Mouse (Mus musculus) skeletal muscle tissue, adult 2 months (tissue): Measurements from ENCODE around the gene Dbn1.

ENCODE experiments used
- DNase-seq: peaks from one replicate; pipeline ENCODE4 v3.0.0-alpha.2; 2012; ENCODE audit warnings: low read depth, low spot score

Gene Dbn1

DNA sequence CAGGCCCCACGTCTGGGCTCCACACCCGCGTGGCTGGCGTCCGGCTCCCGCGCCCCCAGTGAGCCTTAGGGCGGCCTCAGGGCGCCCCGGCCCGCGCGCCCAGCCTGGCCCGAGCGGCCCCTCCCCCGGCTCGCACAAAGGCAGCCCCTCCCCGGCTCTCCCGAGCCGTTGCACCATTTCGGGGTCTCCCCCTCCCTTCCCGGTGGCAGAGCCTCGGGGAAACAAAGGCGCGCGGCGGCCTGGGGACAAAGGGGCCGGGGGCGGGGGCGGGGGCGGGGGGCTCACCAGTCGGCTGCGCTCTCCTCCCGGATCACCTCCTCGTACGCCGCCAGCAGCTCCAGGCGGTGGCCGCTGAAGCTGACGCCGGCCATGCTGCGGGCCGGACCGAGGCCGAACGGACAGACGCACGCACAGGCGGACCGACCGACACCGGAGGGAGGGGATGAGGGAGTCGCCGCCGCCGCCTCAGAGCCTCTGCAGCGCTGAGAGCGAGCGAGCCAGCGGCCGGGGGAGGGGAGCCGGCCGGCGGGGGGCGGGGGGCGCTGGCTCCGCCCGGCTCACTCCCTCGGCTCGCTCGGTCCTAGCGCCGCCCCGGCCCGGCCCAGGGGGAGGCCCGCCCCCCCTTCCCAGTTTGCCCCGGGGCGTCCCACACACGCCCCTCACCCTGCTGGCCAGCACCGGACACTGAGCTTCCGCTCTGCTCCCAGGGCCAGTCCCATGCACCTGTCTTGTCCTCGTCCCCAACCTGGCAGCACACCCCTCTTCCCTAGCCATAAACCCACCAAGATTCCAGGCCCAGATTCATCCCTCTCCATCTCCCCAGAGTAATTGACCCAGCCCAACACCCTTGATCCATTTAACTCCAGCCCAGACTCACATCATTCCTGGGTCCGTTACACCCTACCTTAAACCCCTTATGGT, at the start of gene Dbn1:
TSS of gene Dbn1 (minus strand) at position 534 of the 921 bp plus-strand sequence.
- DNase-seq: no peak

DNA sequence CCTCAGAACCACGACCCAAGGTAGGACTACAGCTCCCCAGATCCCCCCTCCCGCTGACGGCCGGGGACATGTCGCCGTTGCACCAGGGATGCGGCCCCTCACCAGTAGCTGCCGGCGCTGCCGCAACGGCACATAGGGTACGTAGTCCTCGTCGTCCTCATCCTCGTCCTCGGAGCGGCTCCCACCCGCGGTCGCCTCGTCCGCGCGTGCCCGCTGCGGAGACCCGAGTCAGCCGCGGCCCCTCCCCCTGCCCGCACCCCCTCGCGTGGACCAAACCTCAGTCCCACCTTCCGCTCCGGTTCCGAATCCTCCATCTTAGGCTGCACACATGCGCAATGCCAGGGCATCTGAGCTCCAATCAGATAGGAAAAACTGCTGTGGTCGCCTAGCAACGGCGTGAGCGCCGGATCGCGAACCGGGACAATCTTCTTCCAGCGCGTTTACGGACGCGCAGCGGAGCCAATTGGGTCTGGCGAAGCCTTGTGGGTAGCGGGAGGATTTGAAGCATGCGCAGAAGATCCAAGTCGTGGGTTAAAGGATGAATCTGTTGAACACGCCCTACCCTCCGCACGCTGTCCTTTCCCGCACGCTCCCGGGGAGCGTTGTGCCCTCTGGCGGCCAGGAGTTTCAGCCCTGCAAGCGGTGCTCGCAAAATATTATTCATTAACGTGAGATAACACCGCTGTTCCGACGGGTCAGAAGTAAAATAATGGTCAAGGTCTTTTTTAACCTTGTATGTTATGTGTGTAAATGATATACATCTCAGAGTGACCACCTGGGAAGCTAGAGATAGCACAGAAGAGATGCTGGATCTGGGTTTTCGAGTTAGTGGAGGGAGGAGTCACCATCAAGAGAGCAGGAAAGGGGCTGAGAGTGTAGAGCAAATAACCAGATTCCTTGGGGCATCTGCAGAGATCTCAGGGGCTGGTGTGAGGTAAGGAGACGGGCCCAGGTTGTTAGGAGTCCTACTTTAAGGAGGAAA, 48.6 kb upstream of the Dbn1 start, which contains the start of gene Ddx41:
TSS of gene Ddx41 (minus strand) at position 465 of the 982 bp plus-strand sequence.
- peak; percentile 100 for DNase-seq

DNA sequence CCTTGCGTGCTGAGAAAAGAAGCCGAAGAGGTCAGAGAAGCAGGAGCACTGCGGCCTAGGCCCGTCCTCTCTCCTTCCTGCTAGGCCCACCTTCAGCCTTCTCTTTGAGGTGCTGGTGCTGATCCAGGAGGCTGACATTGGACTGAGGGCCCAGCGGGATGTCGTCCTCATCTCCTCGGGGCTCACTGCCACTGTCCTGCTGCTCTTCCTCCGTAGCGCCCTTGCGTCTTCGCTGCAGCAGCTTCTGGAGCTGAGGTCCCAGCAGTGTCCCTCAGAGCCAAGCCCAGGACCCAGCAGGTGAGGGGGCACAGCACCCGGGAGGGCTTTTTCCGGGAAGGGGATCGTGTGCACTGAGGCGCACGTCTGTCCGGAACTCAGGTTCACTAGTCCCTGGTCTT, 47.9 kb upstream of the Dbn1 start:
- no peak for DNase-seq

DNA sequence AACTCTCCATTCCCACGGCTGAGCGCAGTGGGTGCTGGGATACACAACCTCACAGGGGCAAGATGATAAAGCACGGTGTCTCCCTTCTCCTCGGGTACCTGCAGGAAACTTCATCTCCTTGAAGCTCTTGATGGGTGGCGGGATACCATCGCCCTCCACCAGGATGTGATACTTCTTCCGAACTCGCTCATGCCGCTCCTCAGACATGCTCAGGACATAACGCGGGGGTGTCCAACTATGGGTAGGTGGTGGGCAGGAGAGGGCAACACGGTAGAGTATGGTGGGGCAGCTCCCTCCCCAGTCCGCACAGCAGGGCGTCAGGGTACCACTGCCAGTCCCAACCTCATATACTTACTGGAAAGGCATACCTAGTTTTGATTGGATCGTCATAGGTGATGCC, 47.3 kb upstream of the Dbn1 start:
- DNase-seq: no peak

DNA sequence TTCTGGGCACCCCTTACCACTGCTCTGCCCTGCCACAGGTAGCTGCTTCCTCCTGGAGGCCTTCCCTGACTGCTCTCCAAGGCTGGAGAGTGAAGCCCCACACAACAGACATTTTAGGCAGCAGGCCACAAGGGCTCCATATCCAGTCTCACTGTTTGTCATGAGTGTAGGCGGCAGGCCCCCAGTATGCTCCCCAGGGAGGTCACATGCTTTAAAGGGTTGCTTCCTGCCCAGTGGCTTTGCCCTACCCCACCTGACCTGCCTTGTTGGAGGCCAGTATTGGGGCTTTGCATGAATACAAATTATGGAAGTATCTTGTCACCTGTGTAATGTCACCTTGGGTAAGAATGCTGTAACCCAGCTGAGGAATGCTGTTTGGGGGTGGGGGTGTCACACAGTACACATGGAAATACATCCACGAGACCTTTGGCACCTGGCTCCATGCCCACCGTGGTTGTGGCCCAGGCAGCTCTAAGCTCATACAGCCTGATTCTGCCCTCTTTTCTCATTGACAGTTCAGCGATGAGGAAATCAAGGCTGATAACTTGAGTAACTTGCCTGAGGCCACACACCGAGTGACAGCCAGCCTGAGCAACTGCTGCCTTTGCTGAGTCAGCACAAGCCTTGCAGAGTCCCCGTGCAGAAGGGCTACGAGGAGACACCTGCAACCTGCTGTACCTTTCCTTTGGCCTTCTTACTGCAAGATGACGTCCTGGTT, 41.4 kb upstream of the Dbn1 start, which contains the start of gene Dok3:
TSS of gene Dok3 (minus strand) at position 99 of the 718 bp plus-strand sequence.
- no peak for DNase-seq

DNA sequence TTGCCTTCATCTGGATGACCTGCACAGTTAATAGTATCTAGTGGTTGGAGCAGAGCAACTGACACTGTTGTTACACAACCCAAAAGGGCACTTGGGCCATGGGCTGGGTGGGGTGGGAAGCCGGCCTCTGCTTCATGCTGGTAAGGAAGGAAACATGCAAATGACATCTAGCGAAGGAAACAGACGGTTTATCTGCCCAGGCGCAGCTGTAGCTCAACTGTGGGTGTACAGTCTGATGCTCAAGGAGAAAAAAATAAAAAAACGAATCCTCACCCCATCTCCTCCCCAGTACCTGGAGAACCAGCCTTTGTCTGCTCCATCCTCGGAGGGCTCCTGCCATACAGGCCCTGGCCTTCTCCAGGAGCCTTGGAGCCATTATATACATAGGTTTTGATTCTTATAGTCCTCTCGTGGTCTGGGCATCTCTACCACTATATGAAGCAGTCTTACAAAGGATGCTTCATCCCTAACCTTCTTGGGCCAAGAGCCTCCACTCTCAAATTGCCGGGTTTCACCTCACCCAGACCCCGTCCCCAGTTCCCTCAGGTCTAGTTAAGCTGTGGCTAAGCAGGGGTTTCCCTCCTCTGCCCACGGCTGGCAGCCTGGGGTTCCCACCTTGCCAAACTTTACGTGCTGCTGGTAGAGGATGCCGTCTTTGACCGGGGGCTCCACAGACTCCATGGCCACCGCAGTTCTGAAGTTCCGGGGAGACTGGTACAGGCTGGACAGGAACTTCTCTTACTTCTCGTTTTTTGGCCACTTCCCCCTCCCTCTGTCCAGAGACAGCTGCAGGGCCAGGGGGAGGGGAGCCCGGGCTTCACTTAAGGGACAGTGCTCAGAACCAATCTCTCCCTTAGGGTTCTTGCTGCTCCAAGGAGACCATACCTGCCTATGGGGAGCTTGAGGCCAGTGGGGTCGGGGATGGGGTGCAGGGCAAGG, 40.2 kb upstream of the Dbn1 start:
- DNase-seq: no peak

DNA sequence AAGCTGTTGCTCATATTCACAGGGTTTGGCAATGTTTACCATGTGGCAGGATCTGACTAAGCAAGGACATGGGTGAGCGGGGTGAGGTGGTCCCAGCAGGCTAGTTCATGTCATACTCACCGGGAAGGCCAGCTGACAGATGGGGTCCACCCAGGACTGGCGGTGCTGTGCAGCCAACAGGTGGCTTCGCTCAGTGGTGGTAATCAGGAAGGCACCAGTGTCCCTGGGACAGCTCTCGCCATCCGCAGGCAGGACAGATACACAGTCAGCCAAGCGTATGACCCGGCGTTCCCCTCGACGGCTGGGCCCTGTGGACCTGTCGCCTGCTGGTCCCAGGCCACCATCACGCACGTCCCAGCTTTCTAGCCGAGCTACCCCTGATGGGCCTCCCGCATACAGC, 39.3 kb upstream of the Dbn1 start:
- no peak for DNase-seq

DNA sequence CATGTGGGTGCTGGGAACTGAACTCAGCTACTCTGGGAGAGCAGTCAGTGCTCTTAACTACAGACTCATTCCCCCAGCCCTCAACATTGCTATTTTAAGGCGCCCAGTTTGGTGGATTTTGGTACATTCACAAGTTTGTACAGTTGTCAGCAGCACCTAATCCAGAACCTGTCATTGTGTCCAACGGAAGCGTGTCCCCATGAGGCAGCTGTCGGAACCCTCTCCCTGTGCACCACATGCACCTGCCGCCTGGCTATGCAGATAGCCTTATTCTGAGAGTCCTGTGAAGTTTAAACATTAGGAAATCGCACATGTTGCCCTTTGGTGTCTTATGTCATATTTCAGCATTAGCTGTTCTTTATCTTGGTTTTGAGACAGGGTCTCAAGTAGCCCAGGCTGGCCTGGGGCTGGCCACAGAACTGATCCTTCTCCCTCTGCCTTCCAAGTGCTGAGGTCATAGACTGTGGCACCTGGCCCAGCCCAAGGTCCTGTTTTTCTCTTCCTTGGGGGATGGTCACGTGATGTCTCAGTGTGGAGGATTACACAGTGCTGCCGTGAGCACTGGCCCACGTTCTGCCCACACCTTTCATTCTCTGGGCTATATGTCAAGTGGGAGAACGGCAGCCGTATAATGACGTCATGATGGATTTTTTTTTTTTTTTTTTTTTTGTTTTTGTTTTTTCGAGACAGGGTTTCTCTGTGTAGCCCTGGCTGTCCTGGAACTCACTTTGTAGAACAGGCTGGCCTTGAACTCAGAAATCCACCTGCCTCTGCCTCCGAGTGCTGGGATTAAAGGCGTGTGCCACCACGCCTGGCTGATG, 38.0 kb upstream of the Dbn1 start:
- DNase-seq: no peak

DNA sequence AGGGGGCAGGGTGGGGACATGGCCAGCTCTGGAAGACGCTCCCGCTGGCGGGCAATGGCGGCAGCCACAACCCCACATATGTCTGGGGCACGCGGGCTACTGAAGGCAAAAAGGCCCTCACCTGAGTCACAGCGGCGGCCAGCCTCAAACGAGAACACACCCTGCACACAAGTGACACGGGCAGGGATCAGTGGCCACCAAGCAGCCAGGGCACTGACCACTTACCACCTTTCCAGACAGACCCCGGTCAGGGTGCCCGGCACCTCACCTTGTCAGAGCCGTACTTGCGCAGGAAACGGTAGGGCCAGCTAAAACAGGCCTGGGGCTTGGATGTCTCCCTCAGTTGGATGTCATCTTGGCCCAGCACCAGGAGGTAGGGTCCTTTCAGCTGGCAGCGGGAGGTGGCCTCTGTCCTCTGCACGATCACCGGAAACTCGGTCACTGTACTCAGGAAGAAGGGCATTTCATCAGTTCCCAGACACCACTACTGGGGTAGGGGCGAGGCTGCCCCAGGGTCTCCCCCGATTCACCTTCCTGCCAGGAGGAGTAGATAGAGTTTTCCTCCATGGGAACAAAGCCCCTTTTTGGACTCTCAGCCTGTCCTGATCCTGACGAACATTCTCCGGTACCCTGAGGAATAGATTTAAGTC, 36.2 kb upstream of the Dbn1 start:
- DNase-seq: no peak

DNA sequence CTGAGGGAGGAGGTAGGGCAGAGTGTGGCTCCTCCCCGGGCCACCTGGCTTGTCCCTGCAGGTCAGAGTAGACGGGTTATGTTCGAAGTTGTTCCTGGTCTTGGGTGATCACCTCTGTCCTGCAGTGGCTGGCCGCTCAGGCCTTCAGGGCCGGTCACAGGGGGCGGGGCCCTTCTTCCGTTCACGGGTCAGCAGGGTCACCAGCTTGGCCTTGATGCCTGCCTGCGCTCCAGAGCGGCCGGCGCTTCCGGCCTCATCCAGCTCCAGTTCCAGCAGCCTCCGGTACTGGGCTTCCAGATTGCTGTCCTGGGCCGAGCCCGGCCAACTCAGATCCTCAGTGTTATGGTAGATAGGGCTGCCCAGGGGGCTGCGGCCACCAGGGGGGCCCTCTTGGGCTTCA, 35.4 kb upstream of the Dbn1 start:
- no peak for DNase-seq

DNA sequence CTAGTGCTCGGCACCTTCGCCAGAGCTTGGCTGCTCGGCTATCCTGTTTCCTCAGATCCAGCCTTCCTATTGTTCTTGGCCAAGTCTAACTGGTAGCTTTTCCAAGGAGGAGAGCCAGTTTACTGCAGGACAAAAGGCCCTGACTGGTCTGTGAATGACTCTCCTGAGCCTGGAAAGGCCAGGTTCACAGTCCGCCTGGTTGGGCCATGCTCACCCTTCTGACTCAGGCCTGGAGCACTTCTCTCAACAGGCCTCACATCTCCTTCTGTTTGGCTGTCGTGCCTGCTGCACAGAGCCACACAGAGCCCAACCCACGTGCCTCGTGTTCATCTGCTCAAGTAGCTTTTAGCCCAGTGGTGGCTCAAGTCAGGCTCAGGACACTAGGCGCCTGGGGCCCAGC, 34.8 kb upstream of the Dbn1 start:
- no peak for DNase-seq

DNA sequence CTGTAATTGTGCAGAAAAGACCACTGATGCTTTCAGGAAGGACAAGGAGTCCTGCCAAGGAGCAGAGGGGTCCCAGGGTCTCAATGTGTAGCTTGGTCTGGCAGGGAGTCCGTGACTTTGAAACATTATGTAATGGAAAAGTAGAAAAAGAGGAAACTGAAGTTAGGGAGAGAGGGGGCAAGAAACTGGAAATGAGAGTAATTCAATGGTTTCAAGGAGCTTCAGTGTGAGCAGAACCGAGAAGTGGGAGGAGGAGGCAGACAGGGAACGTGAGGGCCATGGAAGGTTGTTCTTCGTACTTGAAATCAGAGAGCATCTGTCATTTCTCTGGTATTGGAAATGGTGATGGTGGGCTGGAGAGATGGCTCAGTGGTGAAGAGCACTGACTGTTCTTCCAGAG, 31.7 kb upstream of the Dbn1 start:
- no peak for DNase-seq

DNA sequence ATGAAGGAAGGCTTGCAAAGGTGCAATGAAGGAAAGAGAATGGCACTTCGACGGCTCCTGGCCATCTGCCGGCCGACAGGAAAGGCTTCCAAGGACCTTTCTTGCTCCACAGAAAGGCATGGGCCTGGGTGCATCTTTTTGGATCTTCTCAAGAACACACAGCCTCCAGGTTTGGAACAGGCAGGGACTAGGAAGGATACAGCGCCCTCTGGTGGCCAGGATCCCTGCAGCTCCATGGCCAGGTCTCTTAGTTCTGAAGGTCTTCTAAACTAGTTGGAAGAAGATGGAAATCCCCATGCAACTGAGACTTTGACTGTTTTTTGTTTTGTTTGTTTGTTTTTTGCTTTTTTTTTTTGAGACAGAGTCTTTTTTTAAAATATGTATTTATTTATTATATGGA, 29.0 kb upstream of the Dbn1 start:
- peak; percentile 76 for DNase-seq

DNA sequence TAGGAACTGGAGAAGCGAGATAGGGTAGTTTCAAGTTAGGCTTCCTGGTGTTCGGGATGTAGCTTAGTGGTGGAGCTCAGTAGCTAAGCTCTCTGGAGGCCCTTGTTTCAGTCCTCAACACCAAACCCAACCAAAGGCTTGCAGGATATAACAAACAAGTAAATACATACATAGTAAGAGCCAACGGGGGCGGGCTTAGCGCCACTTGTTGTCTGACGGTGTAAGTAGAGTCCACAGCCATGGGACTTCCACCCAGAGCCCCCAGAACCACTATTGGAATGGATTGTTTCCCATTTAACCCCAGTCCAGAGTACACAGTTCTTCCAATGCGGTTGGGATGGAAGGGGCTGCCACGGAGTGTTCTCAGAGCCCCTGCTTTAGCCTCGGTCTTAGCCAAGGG, 25.9 kb upstream of the Dbn1 start:
- DNase-seq: no peak

DNA sequence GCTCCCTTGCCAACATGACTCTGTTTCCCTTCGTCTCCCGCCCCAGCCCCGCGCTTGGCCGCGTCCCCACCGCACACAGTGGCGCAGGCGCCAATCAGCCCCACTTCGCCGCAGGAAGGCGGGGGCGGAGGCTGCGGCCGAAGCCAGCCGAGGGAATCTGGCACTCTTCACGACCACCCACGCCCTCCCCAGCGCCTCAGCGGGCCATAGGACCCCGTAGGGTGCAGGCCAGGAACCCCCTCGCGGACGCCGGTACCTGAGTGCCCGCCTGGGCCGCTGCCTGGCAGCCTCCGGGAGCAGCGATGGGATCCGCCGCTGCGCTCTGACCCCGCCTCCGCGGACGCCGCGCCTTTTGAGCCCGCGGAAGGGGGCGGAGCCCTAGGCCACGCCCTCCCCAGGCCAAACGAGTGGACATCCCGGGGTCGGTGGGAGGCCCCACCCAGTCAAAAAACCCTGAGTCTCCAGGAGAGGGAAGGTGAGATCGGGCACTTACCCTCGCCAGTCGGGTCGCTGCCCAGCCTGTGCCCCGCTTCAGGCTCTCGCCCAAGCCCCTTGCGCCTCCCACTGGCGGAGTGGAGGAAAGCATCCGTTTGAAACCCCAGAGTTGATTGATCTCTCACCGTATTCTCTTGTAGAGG, 25.3 kb upstream of the Dbn1 start, which contains the start of gene Pdlim7:
TSS of gene Pdlim7 (minus strand) at position 566 of the 638 bp plus-strand sequence.
- peak; percentile 94 for DNase-seq

DNA sequence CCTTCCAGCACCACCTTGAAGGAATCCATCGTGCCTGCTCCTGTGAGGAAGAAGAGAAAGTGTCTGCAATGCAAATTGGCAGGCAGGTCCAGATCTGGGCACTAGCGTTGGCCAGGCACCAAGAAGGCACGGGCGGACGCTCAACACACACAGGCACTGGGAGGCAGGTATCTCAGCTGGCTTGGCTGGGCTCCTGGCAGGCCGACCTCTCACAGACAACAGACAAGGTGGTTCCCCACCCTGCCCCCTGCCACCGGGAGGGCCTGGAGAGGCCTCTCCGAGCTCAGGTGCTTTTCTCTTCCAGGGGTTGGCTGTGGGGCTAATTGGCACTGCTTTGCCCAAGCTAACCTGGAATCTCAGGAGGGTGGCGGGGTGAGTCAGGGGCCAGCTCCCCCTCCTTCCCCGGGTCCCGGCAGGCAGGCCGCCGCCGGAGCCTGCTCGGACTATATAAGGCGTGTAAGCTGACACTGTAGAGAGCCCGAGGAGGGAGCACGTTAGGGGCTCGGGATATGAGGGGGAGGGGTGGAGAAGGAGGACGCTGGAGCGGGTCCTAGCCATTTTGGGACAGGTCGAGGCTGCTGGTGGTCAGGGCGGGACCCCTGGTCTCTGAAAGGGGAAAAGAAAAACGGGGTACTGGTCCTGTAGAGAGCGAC, 24.6 kb upstream of the Dbn1 start:
- peak; percentile 87 for DNase-seq

DNA sequence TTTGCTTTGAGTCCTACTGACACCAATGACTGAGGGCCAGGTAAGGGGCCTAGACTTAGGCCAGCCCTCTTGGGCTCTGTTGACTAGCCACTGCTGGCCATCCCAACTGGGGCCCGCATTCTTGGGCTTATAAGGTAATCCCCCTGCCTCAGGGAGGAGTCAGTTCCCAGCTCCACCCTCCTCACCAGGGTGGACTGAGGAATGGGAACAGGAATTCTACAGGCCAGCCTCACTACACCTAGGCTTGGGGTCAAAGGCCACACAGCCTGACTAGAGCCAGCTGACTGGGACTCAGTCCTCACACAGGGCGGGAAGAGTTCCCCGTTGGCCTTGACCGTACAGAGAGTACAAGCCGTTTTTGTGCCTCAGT, 23.6 kb upstream of the Dbn1 start:
- DNase-seq: no peak
